Mouse (Mus musculus) heart, embryonic 14.5 days (tissue): Measurements from ENCODE around the gene Pigb. TPM values are rescaled to one million over a fixed set of nuclear protein-coding genes. Genes with fewer than 3 reads are reported as not detected.
A peak's percentile ranks its signal among the peaks of the same experiment; 100 is the strongest.

Experiments
- ATAC-seq: fragments of 200-750 bp; cut with Nextera tagmentation; 2 replicates; pipeline ENCODE4 v1.8.0; 2017; ENCODE audit warnings: low read depth, moderate TSS enrichment; ENCODE audit not compliant: insufficient number of reproducible peaks, insufficient read depth, low FRiP score
- H3K27ac ChIP-seq, 2 experiments: fragments of 200-500 bp in 1 of 2; fragments of 300-500 bp in 1 of 2; sonication (generic) in 1 of 2; replicated peaks in 1 of 2; 2 replicates each; pipeline ENCODE4 v1.5.1; 2012 to 2014; ENCODE audit warnings: low read depth in 2 of 2, low read length in 2 of 2, control low read depth in 1 of 2, mild to moderate bottlenecking in 1 of 2, mixed read lengths in 1 of 2; ENCODE audit not compliant: control insufficient read depth in 1 of 2, insufficient read depth in 1 of 2
- H3K27me3 ChIP-seq: fragments of 300-500 bp; sonication (generic); 2 replicates; pipeline ENCODE4 v1.6.1; 2014; ENCODE audit warnings: mild to moderate bottlenecking, low read length, control low read depth; ENCODE audit not compliant: control insufficient read depth, insufficient read depth
- H3K36me3 ChIP-seq: fragments of 300-500 bp; sonication (generic); 2 replicates; pipeline ENCODE4 v1.6.1; 2014; ENCODE audit warnings: mild to moderate bottlenecking, control low read depth, low read length, mixed read lengths; ENCODE audit not compliant: control insufficient read depth, insufficient read depth
- H3K4me1 ChIP-seq, 2 experiments: fragments of 200-500 bp in 1 of 2; fragments of 300-500 bp in 1 of 2; sonication (generic) in 1 of 2; 2 replicates each; pipeline ENCODE4 v1.6.1; 2012 to 2014; ENCODE audit warnings: low read length in 2 of 2, control low read depth in 1 of 2, mixed read lengths in 1 of 2; ENCODE audit not compliant: control insufficient read depth in 2 of 2, insufficient read depth in 2 of 2
- H3K4me2 ChIP-seq: fragments of 300-500 bp; sonication (generic); 2 replicates; pipeline ENCODE4 v1.6.1; 2014; ENCODE audit warnings: mild to moderate bottlenecking, low read length
- H3K4me3 ChIP-seq, 2 experiments: fragments of 200-500 bp in 1 of 2; fragments of 300-500 bp in 1 of 2; sonication (generic) in 1 of 2; 2 replicates each; pipeline ENCODE4 v1.5.1; 2012 to 2014; ENCODE audit warnings: low read length in 2 of 2, mild to moderate bottlenecking in 2 of 2, control low read depth in 1 of 2, low read depth in 1 of 2, moderate library complexity in 1 of 2; ENCODE audit not compliant: control insufficient read depth in 1 of 2, insufficient read depth in 1 of 2
- H3K9ac ChIP-seq: fragments of 300-500 bp; sonication (generic); 2 replicates; pipeline ENCODE4 v1.6.1; 2014; ENCODE audit warnings: mild to moderate bottlenecking, low read length
- H3K9me3 ChIP-seq: fragments of 300-500 bp; sonication (generic); 2 replicates; pipeline ENCODE4 v1.6.1; 2016; ENCODE audit warnings: low read length, control low read depth; ENCODE audit not compliant: control insufficient read depth
- WGBS: fragments of 180-500 bp; shearing (Covaris S2); extraction: QIAGEN DNeasy Blood & Tissue Kit; methylation state at CpG from one replicate; pipeline ENCODE4 v1.1.7; 2014; 5-methylcytosine and 5-hydroxymethylcytosine counted together
- polyA plus RNA-seq: library from polyadenylated mRNA; unstranded; fragments of >200 nt; fragmentation: Nextera tagmentation; extraction: Ambion mirVana; gene quantifications from 2 replicates; pipeline ENCODE4 v1.2.1, GENCODE M21; 2014

Pigb gene
- 7.2 and 9.4 TPM in 2 replicates for polyA plus RNA-seq

GRCm38 (mm10) chr9:73040080-73040479, at the start of gene Pigb:
Pigb (minus strand) TSS chr9:73040378.
- no peak for ATAC-seq
- WGBS: 27% methylated on average over 6 of the region's 6 CpGs
- Histone ChIP-seq H3K4me1 (peaks cover 5 to 7% of the 10 kb centered on the region in 2 experiments), H3K36me3 (0 out of 2 replicates have a peak, but pooled peaks cover 5% of the 10 kb centered on the region), H3K27ac (peak within 1 kb of the TSS; percentile 60 to 62; a peak in 3 of 4 replicates), H3K27me3 (no peaks in the 10 kb centered on the region), H3K9ac (peak within 1 kb of the TSS; percentile 89), H3K9me3 (no peaks in the 10 kb centered on the region), H3K4me2 (peak within 1 kb of the TSS; percentile 92), H3K4me3 (peak within 1 kb of the TSS; percentile 91 to 99)

GRCm38 (mm10) chr9:73089222-73089920, 49.2 kb upstream of the Pigb start:
- Histone ChIP-seq H3K4me2 (no peak overlapping the region), H3K27me3 (no peaks in the 10 kb centered on the region), H3K9ac (no peak overlapping the region), H3K36me3 (no peaks in the 10 kb centered on the region), H3K4me3 (no peak overlapping the region), H3K4me1 (peaks cover 2 to 4% of the 10 kb centered on the region in 2 experiments; a peak in 2 of 4 replicates), H3K27ac (no peak overlapping the region), H3K9me3 (no peaks in the 10 kb centered on the region)
- WGBS: 59% methylated on average over 16 of the region's 16 CpGs
- ATAC-seq: no peak

- Histone ChIP-seq H3K9me3 (no peaks in the 10 kb centered on the region), H3K4me3 (no peak overlapping the region), H3K27ac (no peak overlapping the region), H3K36me3 (no peaks in the 10 kb centered on the region), H3K9ac (no peak overlapping the region), H3K4me2 (no peak overlapping the region), H3K4me1 (peaks cover 2 to 4% of the 10 kb centered on the region in 2 experiments; a peak in 2 of 4 replicates), H3K27me3 (no peaks in the 10 kb centered on the region)
- 68% methylated on average over 5 of the region's 5 CpGs for WGBS
- ATAC-seq: no peak
These were observed 47.4 kb upstream of the Pigb start for GRCm38 (mm10) chr9:73087581-73087980.

GRCm38 (mm10) chr9:73087121-73087520, 46.9 kb upstream of the Pigb start:
- 55% methylated on average over 8 of the region's 8 CpGs for WGBS
- Histone ChIP-seq H3K9ac (no peak overlapping the region), H3K36me3 (no peaks in the 10 kb centered on the region), H3K9me3 (no peaks in the 10 kb centered on the region), H3K4me2 (no peak overlapping the region), H3K4me3 (no peak overlapping the region), H3K27ac (no peak overlapping the region), H3K4me1 (peaks cover 2 to 4% of the 10 kb centered on the region in 2 experiments; a peak in 2 of 4 replicates), H3K27me3 (no peaks in the 10 kb centered on the region)
- no peak for ATAC-seq

- Histone ChIP-seq H3K36me3 (no peaks in the 10 kb centered on the region), H3K27ac (no peak overlapping the region), H3K9ac (no peak overlapping the region), H3K9me3 (no peaks in the 10 kb centered on the region), H3K4me2 (no peak overlapping the region), H3K27me3 (no peaks in the 10 kb centered on the region), H3K4me1 (peaks cover 2 to 4% of the 10 kb centered on the region in 2 experiments; a peak in 2 of 4 replicates), H3K4me3 (no peak overlapping the region)
- ATAC-seq: no peak
- 42% methylated on average over 6 of the region's 6 CpGs for WGBS
These were observed 45.7 kb upstream of the Pigb start for GRCm38 (mm10) chr9:73085845-73086244.

GRCm38 (mm10) chr9:73083956-73084355, 43.8 kb upstream of the Pigb start:
- ATAC-seq: no peak
- H3K27ac ChIP-seq: no peak overlapping the region
- H3K4me2 ChIP-seq: no peak overlapping the region
- no peaks in the 10 kb centered on the region for H3K9me3 ChIP-seq
- peaks cover 2 to 4% of the 10 kb centered on the region in 2 experiments; a peak in 2 of 4 replicates for H3K4me1 ChIP-seq
- WGBS: 51% methylated on average over 6 of the region's 6 CpGs
- H3K9ac ChIP-seq: no peak overlapping the region
- no peaks in the 10 kb centered on the region for H3K27me3 ChIP-seq
- H3K4me3 ChIP-seq: no peak overlapping the region
- H3K36me3 ChIP-seq: no peaks in the 10 kb centered on the region

GRCm38 (mm10) chr9:73082291-73083000, 42.3 kb upstream of the Pigb start:
- WGBS: 79% methylated on average over 8 of the region's 8 CpGs
- H3K4me1 ChIP-seq: peaks cover 2 to 4% of the 10 kb centered on the region in 2 experiments; a peak in 2 of 4 replicates
- H3K36me3 ChIP-seq: no peaks in the 10 kb centered on the region
- no peak overlapping the region for H3K27ac ChIP-seq
- no peak for ATAC-seq
- H3K4me3 ChIP-seq: no peak overlapping the region
- H3K9me3 ChIP-seq: no peaks in the 10 kb centered on the region
- no peaks in the 10 kb centered on the region for H3K27me3 ChIP-seq
- H3K9ac ChIP-seq: no peak overlapping the region
- no peak overlapping the region for H3K4me2 ChIP-seq
